Mouse (Mus musculus) MEL-GATA-1-ER (cell line): ENCODE measurements around the gene Ptpa.

Source experiments
- DNase-seq: peaks from one replicate; pipeline ENCODE4 v3.0.0-alpha.2; 2012; ENCODE audit warnings: low read depth; ENCODE audit errors: extremely low read depth

Gene Ptpa

GRCm38 (mm10) chr2:30415936-30416648 lies at the start of gene Ptpa:
Gene Ptpa (plus strand): TSS chr2:30416039.
- peak; percentile 55 for DNase-seq

- no peak for DNase-seq
These were observed 49.6 kb upstream of the Ptpa start for GRCm38 (mm10) chr2:30366203-30366602.

- DNase-seq, result no peak
These were observed 44.3 kb upstream of the Ptpa start for GRCm38 (mm10) chr2:30371544-30371943.

GRCm38 (mm10) chr2:30372726-30373125 lies 43.1 kb upstream of the Ptpa start:
- DNase-seq, result no peak

- DNase-seq, result no peak
These were observed 39.9 kb upstream of the Ptpa start for GRCm38 (mm10) chr2:30375893-30376292.

- no peak for DNase-seq
These were observed 38.1 kb upstream of the Ptpa start for GRCm38 (mm10) chr2:30377721-30378120.

- DNase-seq, result no peak
These were observed 36.5 kb upstream of the Ptpa start for GRCm38 (mm10) chr2:30379307-30379706.

- DNase-seq, result no peak
These were observed 35.1 kb upstream of the Ptpa start for GRCm38 (mm10) chr2:30380564-30381376.

- DNase-seq, result no peak
These were observed 34.5 kb upstream of the Ptpa start for GRCm38 (mm10) chr2:30381377-30381725.

- DNase-seq, result no peak
These were observed 31.0 kb upstream of the Ptpa start for GRCm38 (mm10) chr2:30384814-30385213.

GRCm38 (mm10) chr2:30385591-30385990 lies 30.2 kb upstream of the Ptpa start:
- no peak for DNase-seq

- DNase-seq, result no peak
These were observed 28.9 kb upstream of the Ptpa start for GRCm38 (mm10) chr2:30386913-30387312.

- no peak for DNase-seq
These were observed 26.8 kb upstream of the Ptpa start for GRCm38 (mm10) chr2:30389000-30389399.

- DNase-seq, result peak; percentile 99
These were observed 23.7 kb upstream of the Ptpa start, which contains the start of gene Dolpp1 for GRCm38 (mm10) chr2:30392114-30392576. Gene Dolpp1 (plus strand): TSS chr2:30392254.

GRCm38 (mm10) chr2:30392577-30393369 lies 23.1 kb upstream of the Ptpa start:
- peak; percentile 32 for DNase-seq

- no peak for DNase-seq
These were observed 22.5 kb upstream of the Ptpa start for GRCm38 (mm10) chr2:30393370-30393656.

GRCm38 (mm10) chr2:30395757-30396156 lies 20.1 kb upstream of the Ptpa start:
- no peak for DNase-seq

GRCm38 (mm10) chr2:30396246-30396645 lies 19.6 kb upstream of the Ptpa start:
- DNase-seq, result no peak

- DNase-seq, result no peak
These were observed 17.8 kb upstream of the Ptpa start for GRCm38 (mm10) chr2:30397986-30398512.

GRCm38 (mm10) chr2:30399191-30400171 lies 16.4 kb upstream of the Ptpa start:
- no peak for DNase-seq

GRCm38 (mm10) chr2:30401581-30401980 lies 14.3 kb upstream of the Ptpa start:
- no peak for DNase-seq
